Mouse (Mus musculus) ES-E14 (cell line): Measurements from ENCODE around the gene Frmd7. TPM values are rescaled to one million over a fixed set of nuclear protein-coding genes. Genes with fewer than 3 reads are reported as not detected.

ENCODE experiments used
- DNase-seq: peaks from one replicate; pipeline ENCODE4 v3.0.0-alpha.2; 2013; ENCODE audit warnings: low read depth, low spot score
- H3K27ac ChIP-seq: 2 replicates; pipeline ENCODE4 v1.5.1; 2012; ENCODE audit warnings: low read depth, mild to moderate bottlenecking, low read length, moderate library complexity, mixed read lengths; ENCODE audit not compliant: poor library complexity, insufficient read depth, severe bottlenecking
- H3K36me3 ChIP-seq: 2 replicates; pipeline ENCODE4 v1.6.1; 2012; ENCODE audit warnings: mild to moderate bottlenecking, low read length, moderate library complexity, mixed read lengths; ENCODE audit not compliant: control insufficient read depth, poor library complexity, insufficient read depth, severe bottlenecking
- H3K4me1 ChIP-seq, 2 experiments: fragments of 150-350 bp in 1 of 2; sonication (generic) in 1 of 2; 2 replicates each; pipeline ENCODE4 v1.6.1; 2012; ENCODE audit warnings: low read length in 2 of 2, mild to moderate bottlenecking in 1 of 2, mixed read lengths in 1 of 2; ENCODE audit not compliant: control insufficient read depth in 2 of 2, insufficient read depth in 2 of 2, poor library complexity in 1 of 2
- H3K4me3 ChIP-seq, 2 experiments: fragments of 150-350 bp in 1 of 2; sonication (generic) in 1 of 2; 2 replicates each; pipeline ENCODE4 v1.5.1; 2012; ENCODE audit warnings: low read length in 2 of 2, low read depth in 1 of 2, mild to moderate bottlenecking in 1 of 2, mixed read lengths in 1 of 2; ENCODE audit not compliant: insufficient read depth in 1 of 2, poor library complexity in 1 of 2, severe bottlenecking in 1 of 2
- H3K9ac ChIP-seq: 2 replicates; pipeline ENCODE4 v1.6.1; 2012; ENCODE audit warnings: low read depth, mild to moderate bottlenecking, low read length, mixed read lengths; ENCODE audit not compliant: poor library complexity, insufficient read depth, severe bottlenecking
- H3K9me3 ChIP-seq: fragments of 150-350 bp; sonication (generic); 2 replicates; pipeline ENCODE4 v1.6.1; 2012; ENCODE audit warnings: low read depth, mild to moderate bottlenecking, low read length; ENCODE audit not compliant: control insufficient read depth, insufficient read depth
- CHD2 ChIP-seq: IDR thresholded peaks from 2 replicates; pipeline ENCODE4 v1.6.1; 2014; ENCODE audit warnings: mild to moderate bottlenecking, low read depth, low read length, inconsistent platforms
- HCFC1 ChIP-seq: IDR thresholded peaks from 2 replicates; pipeline ENCODE4 v1.6.1; 2012; ENCODE audit warnings: low read length, inconsistent platforms, borderline replicate concordance; ENCODE audit not compliant: insufficient read depth
- MAFK ChIP-seq: IDR thresholded peaks from 2 replicates; pipeline ENCODE4 v1.6.1; 2014; ENCODE audit warnings: mild to moderate bottlenecking, low read depth, low read length, inconsistent platforms; ENCODE audit not compliant: insufficient read depth
- ZC3H11A ChIP-seq: IDR thresholded peaks from 2 replicates; pipeline ENCODE4 v1.6.1; 2012; ENCODE audit warnings: low read depth, mild to moderate bottlenecking, inconsistent platforms, low read length, borderline replicate concordance
- ZNF384 ChIP-seq: IDR thresholded peaks from 2 replicates; pipeline ENCODE4 v1.6.1; 2012; ENCODE audit warnings: low read depth, low read length, inconsistent platforms
- in situ Hi-C, 2 experiments: fragments of 600-800 bp; cut with MboI; formaldehyde crosslinking; loops; one replicate each; pipeline ENCODE4 v1.15.1; 2025; ENCODE audit warnings: low sequenced_read_pairs in 2 of 2, inconsistent platforms in 1 of 2; ENCODE audit not compliant: unreplicated experiment in 2 of 2
- total RNA-seq: library from RNA; depleted of rRNA; stranded (reverse); fragments of 300-350 nt; gene quantifications from 2 replicates; pipeline ENCODE4 v1.2.3, GENCODE M21; 2012; rRNA removed

Gene Frmd7
- total RNA-seq, 1 experiment: not detected

DNA sequence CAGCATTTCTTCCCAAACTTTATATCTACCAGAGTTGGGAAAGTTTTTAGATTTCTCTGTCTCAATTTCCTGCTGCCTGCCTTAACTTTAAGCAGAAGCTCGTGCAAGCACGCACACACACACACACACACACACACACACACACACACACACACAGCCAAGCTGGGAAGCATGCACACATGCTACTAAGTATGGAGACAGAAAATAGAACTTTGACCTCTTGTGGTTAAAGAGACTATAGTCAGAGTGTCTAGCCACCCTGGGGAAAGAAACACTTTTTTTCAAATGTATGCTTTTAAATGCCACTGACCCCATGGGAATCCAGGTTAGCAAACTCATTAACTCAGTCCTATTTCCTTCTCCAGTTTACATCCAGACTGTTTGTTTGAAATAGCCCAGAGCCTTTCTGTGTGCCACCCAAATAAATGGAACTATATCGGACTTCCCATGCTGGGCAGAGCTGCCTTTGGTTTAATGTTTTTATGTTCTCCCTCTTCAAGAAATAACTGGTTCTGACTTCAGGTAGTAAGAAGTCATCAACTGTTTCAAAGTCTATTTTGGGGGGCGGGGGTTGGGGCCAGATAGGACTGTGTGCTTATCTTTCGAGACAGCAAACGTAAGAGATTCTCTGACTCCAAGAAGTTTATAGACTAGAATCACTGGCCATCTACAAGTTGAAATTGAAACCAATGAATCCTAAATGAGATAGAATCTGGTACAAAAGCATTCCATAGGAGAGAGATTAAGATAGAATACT is 91.9 kb downstream of the Frmd7 start:
- TF ChIP-seq HCFC1 (no peak), CHD2 (no peak), MAFK (no peak), ZC3H11A (no peak), ZNF384 (no peak)
- no peak overlapping the region for H3K4me3 ChIP-seq
- H3K4me1 ChIP-seq: no peaks in the 10 kb centered on the region
- no peak for DNase-seq
- no peaks in the 10 kb centered on the region for H3K36me3 ChIP-seq
- H3K27ac ChIP-seq: no peak overlapping the region
- no peak overlapping the region for H3K9ac ChIP-seq
- in situ Hi-C loops: no loop called here
- H3K9me3 ChIP-seq: no peaks in the 10 kb centered on the region

Other genes with a start within 250 kb of the Frmd7 start
- 3.3 TPM in 2 replicates for gene Stk26, start 101.7 kb downstream of the Frmd7 start, total RNA-seq
- 9.0 and 13.8 TPM in 2 replicates for gene Rap2c, start 75.3 kb upstream of the Frmd7 start, total RNA-seq